Mouse (Mus musculus) cortical plate, adult 2 months (tissue): Measurements from ENCODE around the gene Apom.

ENCODE experiments used
- CTCF ChIP-seq: fragments of 200-500 bp; IDR thresholded peaks from 2 replicates; pipeline ENCODE4 v1.5.1; 2011; ENCODE audit warnings: mild to moderate bottlenecking, control low read depth, low read length; ENCODE audit not compliant: insufficient read depth; ENCODE audit errors: extremely low read depth
- POLR2A ChIP-seq: fragments of 200-500 bp; IDR thresholded peaks from 2 replicates; pipeline ENCODE4 v1.6.1; 2011; ENCODE audit warnings: mild to moderate bottlenecking, low read length, control low read depth; ENCODE audit not compliant: insufficient read depth; ENCODE audit errors: extremely low read depth

DNA sequence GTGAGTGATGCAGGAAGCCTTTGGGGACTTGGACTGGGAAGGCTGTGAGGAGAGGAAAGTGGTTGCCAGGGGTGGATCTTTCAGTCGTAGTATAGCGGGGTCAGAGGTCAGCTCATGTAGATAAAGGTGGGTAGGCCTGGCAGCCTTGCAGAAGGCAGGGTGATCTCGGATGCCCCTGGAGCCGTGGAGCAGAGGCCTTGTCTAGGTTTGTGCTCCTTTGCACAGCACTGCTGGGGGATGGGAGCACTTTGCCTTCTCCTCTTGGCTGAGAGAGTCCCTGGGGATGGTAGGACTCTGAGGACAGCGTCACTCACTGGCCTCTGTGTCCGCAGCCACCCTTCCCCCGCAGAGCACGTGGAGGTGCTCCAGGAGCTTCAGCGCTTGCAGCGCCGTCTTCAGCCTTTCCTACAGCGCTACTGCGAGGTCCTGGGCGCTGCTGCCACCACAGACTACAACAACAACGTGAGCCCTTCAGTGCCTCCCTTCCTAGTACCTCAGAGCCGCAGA, 8.7 kb upstream of the Apom start:
- no peak for TF ChIP-seq POLR2A
- no peak for TF ChIP-seq CTCF
